Mouse (Mus musculus) cerebellum, postnatal 36 days (tissue): ENCODE measurements at regions not wholly inside any gene's neighbourhood (a gene's known extent, or its start where the extent isn't known, plus 50 kb on each side); places are given as distances from the start of the nearest gene placed in this dataset.

Experiments used
- DNase-seq, 2 experiments: peaks; one replicate each; pipeline ENCODE4 v3.0.0; 2021 to 2022; ENCODE audit warnings: mixed read lengths in 2 of 2

DNA sequence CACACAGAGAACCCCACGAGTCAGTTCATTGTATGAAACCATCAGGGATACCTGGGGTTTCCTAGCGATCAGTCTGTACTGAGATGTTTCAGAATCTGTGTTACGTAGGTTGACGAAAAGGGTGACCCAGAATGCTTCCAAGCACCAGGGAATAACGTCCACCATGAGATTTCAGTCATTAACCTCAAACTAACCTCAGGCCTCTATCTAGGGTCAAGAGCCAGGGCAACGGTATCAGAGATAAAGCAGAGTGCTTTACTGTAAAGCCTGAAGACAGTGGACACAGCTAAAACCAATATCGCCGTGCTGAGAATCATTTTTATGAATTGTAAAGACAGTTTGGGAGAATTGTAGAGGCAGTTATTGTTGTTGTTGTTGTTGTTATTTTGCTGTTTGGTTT lies 52.9 kb upstream of the Errfi1 start:
- DNase-seq, result no peak

DNA sequence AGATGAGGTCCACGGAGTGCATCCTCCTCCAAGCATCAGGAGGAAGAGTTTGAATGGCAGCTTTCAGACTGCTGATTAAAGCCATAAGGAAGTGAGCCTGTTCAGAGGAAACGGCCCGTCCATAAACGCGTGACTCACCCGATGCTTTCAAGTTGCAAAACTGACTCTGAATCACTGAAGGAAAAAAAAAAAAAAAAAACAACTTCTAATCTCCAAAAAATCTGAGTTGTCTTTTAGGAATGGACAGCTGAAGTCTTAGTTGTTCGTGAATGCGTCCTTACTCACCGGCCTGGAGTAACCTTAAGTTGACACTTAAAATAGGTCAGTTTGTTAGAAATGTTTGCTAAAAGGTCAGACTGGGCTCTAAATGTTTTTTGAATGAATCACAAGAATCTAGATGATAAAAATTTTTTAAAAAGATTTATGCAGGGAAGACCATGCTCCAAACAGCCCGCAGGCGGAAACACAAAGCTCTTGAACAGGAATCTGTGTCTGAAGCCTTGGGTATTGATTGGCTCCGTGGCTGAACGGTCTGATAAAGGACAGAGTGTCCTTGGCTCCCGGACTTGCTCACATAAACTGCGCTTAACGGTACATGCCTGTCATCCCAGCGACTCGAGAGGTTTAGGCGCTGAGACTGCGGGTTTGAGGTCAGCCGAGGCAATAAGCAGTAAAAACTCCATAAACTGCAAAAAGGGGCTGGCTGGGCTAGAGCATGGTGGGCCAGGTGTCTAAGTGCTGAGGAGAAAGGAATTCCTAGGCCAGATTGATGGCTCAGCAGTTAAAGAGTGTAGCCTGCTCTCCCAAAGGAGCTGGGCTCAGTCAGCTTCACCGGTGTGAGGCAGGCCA lies 53.9 kb upstream of the Errfi1 start:
- no peak for DNase-seq

DNA sequence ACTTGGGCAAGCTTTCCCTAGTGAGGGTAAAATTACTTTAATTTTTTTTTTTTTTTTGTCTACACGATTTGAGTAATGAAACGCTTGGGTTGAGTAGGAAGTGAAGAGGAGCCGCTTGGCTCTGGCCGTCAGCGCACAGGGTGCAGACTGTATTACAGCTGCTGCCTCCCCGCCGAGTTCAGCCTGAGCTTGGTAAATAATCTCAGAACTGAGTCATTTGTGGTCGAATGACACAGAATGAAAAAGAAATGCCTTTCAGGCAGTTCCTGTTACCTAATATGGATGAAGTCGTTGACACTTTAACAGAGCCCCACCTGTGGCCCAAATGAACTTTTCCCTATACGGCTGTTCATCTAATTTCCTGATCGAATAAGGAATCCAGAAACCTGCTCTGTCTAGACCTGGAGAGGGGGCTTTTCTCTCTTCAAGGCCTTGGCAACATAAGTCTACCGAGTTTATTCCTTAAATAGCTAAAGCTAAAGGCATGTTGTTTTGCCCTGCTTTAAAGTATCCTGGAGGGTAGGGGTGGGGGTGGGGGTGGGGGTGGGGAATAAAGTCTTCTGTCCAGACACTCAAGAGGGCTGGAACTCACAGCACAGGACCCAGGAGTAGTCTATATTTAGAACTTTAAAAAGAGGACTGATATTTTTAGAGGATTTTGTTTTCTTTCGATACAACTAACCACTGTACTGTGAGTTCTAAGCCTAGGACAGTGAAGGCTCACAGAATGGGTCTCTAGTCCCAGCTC lies 54.8 kb upstream of the Errfi1 start:
- no peak for DNase-seq

DNA sequence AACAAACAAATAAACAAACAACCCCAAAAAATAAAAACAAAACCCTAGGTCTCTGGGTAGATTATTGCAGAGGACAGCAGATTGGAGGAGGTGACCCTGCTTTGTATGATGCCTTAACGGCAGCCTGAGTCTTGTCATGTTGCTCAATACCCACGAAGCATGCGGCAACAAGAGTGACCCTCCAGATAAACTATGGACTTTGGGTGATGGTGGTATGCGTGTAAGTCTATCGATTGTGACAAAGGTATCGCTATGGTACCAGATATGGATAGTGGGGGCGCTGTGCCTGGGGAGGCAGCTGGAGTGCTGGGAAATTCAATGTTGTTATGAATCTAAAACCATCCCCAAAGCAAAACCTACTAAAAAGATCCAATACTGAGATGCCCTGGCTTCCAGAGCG lies 55.4 kb upstream of the Errfi1 start:
- DNase-seq, result no peak

DNA sequence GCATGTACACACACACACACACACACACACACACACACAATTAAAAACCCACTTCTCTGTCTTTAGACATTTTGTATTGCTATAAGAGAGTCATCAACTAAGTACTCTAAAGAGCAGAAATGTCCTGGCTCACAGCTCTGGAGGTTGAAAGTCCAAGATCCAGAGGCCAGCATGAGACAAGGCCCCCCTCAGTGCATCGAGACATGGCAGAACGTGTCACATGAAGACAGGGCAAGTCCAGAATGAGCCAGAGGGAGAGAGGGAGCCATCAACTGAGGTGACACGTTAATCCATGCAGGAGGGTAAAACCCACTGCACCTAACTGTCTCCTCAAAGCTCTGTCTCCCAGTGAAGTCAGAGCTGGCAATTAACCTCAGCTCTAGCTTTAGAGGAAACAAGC lies 56.7 kb upstream of the Errfi1 start:
- DNase-seq, result no peak

DNA sequence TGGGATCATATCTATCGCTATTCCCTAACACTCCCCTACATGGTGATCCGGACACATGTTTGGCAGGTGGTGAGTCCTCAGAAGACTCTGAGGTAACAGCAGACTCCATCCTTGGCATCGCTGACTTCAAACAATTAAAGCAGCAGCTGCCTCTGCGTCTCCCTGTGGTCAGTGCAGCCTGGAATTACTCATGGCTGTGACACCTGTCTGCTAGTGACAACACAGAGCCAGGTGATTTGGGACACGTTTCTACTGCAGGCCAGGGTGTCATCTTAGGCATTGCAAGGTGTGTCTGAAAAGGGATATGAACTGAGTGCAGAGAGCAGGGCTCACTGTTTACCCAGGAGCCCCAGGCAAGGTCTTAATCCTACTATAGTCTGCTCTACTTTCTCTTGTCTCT lies 58.8 kb upstream of the Errfi1 start:
- peak in 1 of 2 experiments; percentile 8 for DNase-seq

GRCm38 (mm10) chr4:150794257-150794794 lies 59.4 kb upstream of the Errfi1 start:
- no peak for DNase-seq

DNA sequence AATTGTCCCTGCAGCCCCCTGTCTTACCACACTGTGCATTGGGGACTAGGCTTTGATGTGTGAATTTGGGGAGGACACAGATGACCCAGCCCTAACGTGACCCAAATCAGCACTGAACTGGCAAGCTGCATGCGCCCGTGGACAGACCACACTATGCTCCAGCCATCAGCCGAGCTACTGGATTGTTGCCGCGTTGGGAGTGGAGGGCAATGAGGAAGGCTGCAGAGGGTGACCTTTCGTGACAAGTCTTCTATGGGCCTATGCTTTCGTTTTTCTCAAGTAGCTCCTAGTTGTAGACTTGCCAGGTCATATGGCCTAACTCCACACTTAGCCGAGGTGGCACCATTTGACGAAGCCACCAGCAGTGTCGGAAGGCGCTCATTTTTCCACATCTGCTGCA lies 60.6 kb upstream of the Errfi1 start:
- no peak for DNase-seq

DNA sequence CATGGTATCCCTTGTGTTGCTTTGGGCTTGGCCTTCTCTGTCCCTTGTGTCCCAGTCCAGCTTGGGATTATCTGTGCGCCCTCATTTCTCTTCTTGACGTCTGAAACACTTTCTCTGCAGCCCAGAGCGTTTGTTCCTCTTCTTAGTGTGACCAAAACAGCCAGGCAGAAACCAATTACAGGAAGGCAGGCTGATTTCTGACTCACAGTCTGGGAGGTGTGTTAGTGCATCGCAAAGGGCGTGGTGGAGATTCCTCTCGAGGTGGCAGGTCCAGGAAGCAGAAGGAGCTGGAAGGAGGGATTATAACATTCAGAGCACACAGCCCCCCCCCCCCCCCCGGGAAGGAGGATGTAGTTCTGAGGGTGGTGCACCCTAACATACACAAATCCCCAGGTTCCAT lies 64.6 kb upstream of the Errfi1 start:
- DNase-seq, result no peak

GRCm38 (mm10) chr4:150787113-150787512 lies 66.6 kb upstream of the Errfi1 start:
- DNase-seq, result no peak

DNA sequence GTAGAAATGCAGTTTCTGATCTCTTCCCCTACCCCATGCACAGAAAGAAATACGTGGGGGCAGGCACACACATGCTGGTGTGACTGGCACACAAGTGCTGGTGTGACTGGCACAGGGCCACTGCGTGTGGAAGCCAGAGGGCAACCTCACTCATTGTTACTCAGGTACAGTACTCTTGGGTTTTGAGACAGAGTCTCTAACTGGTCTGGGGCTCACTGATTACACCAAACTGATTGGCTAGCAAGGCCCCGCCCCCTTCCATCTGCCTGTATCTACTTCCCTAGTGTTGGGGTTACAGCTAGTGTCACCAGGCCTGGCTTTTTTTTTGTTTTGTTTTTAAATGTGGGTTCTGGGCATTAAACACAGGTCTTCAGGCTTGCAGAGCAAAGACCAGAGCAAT lies 67.1 kb upstream of the Errfi1 start:
- no peak for DNase-seq

DNA sequence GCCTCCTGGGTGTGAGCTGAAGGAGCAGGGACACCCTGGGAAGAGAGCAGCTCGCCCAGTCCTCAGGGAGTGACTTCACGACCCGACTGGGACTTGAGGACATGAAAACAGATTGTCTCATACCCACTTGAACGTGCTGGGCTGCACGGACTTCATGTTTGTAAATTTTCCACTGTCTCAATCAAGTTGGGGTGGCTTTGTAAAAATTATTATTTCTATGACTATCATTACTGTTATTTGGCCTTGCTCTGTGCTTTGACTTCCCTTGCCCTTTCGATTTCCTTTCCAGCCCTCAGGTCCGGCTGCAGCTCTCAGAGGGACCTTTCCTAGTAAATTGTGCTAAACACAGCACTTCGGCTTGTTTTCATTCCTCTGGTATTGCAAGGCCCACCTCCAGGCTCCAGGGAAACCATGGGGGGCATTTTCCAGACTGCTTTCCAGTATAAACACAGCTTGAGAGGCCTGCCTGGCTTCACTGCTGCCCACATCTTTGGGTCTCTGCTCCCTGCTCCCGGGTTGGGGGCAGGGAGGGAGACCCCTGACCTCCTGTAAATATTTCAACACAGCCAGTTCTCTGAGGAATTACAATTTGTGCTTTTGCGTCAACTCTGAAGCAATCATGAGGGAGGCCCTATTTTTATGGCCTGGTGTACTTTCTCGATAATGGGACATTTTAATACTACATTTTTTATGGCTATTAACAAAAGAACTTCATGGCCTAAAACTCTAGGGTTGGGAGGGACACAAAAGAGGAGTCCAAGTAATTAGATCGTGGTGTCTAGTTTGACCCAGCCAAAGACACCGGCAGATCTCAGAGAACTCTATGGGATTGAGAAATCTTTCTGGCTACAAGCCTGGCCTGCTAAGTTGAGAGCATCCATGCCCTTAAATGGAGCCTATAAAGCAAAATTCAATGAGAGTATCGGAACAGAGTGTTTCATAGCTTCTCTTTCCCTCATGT lies 68.9 kb upstream of the Errfi1 start:
- DNase-seq, result no peak

- no peak for DNase-seq
Measured at GRCm38 (mm10) chr4:150781304-150781703, 72.4 kb upstream of the Errfi1 start.

DNA sequence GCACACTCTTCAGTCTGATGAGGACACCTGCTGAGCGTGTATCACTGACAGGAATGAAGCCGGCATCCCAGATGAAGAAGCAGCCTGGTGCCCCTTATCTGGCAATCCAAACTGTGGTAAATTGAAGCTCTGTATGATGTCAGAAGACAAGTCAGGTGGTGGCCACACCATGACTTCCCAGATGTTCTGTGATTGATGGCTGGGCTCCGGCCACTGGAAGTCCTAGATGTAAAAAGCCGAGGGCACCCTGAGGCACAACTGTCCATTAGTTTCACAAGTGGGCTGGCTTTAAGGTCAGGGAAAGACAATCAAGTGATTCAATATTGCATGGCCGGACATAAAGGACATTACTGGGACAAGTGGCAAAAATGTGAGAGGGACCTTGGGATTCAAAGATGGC lies 74.4 kb upstream of the Errfi1 start:
- no peak for DNase-seq

DNA sequence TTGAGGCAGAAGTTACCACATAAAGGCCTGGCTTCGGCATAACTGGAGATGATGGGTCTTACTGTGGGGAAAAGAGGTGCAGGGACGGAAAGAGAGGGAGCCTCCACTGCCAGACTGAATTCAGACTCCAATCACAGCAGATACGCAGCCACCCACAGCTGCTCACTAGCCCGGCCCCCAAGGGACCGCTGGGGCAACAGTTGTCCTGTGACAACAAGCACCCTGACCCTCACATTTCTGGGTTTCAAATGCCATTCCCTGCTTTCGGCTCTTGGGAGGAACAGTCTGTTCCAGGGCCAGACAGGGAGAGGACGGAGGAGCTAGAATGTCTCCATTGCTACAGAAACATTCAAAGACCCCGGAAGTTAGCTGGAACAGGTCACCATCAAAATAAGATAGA lies 75.0 kb upstream of the Errfi1 start:
- DNase-seq, result no peak

GRCm38 (mm10) chr4:150775695-150776521 lies 77.8 kb upstream of the Errfi1 start:
- DNase-seq, result no peak

DNA sequence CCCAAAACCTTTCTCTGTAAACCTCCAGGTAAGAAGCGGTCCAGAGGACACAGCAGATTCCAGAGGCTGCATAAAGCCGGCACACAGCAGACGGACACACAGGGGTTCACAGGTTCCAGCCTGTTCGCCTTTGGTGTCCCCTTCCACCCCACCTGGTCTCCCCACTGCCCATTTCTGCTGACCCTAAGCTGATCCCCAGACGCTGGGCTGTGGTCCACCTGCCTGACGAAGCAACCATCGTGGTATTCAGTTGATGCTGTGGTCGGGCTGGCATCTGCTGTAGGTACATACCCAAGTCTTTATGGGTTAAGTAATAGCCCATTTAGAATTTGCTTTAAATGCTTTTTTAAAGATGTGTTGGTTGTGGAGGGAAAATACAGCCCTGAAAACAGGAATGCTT lies 78.4 kb upstream of the Errfi1 start:
- DNase-seq, result no peak

- no peak for DNase-seq
Measured at GRCm38 (mm10) chr4:150774289-150774914, 79.3 kb upstream of the Errfi1 start.

- no peak for DNase-seq
Measured at GRCm38 (mm10) chr4:150771922-150772651, 81.6 kb upstream of the Errfi1 start.

DNA sequence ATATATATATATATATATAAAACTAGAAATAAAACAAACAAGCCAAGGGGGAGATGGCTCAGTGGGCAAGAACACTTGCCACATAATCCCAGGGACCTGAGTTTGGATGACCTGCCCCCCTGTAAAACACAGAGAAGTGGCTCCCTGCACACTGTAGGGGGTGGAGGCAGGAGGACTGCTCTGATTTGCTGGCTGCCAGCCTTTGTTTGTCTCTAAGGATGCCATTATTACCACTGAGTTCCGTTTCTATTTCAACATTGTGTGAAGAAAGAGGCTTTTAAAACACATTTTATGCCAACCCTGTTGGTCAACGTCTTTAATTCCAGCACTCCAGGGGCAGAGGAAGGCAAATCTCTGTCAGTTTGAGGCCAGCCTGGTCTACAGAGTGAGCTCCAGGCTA lies 82.2 kb upstream of the Errfi1 start:
- no peak for DNase-seq

DNA sequence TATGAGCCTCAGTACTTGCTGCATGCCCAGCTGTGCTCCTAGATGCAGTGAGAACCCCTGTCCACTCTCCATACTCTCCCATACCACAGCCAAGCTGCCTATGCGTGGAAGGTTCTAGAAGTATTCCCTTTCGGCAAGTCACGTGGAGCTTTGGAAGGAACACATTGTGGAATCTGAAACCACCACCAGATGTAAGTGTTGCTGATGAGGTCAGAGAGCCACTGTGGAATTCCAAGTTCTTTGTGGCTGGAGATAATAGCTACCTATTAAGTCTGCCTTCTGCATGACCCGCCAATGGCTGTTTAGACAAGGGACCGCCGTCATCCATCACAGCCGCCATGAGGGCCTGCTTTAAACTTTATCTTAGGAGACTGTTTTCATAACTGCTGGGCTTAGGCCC lies 84.7 kb upstream of the Errfi1 start:
- no peak for DNase-seq
